Mouse (Mus musculus) intestine, embryonic 16.5 days (tissue): ENCODE results near the gene Agap3. TPM values are rescaled to one million over a fixed set of nuclear protein-coding genes. Genes with fewer than 3 reads are reported as not detected.
A peak's percentile ranks its signal among the peaks of the same experiment; 100 is the strongest.

Experiments used
- ATAC-seq: fragments of 200-750 bp; cut with Nextera tagmentation; 2 replicates; pipeline ENCODE4 v1.8.0; 2017; ENCODE audit warnings: moderate TSS enrichment, moderate library complexity
- H3K27ac ChIP-seq: fragments of 300-500 bp; sonication (generic); 2 replicates; pipeline ENCODE4 v1.5.1; 2014; ENCODE audit warnings: mild to moderate bottlenecking, low read length
- H3K27me3 ChIP-seq: fragments of 300-500 bp; sonication (generic); replicated peaks from 2 replicates; pipeline ENCODE4 v1.6.1; 2014; ENCODE audit warnings: low read length, control low read depth, mixed read lengths; ENCODE audit not compliant: control insufficient read depth, insufficient read depth
- H3K36me3 ChIP-seq: fragments of 300-500 bp; sonication (generic); 2 replicates; pipeline ENCODE4 v1.6.1; 2014; ENCODE audit warnings: low read length, control low read depth; ENCODE audit not compliant: control insufficient read depth, insufficient read depth
- H3K4me1 ChIP-seq: fragments of 300-500 bp; sonication (generic); 2 replicates; pipeline ENCODE4 v1.6.1; 2014; ENCODE audit warnings: low read length, control low read depth, mixed read lengths; ENCODE audit not compliant: control insufficient read depth, insufficient read depth
- H3K4me2 ChIP-seq: fragments of 300-500 bp; sonication (generic); 2 replicates; pipeline ENCODE4 v1.6.1; 2014; ENCODE audit warnings: low read depth, low read length, control low read depth
- H3K4me3 ChIP-seq: fragments of 300-500 bp; sonication (generic); 2 replicates; pipeline ENCODE4 v1.5.1; 2014; ENCODE audit warnings: mild to moderate bottlenecking, low read length
- H3K9ac ChIP-seq: fragments of 300-500 bp; sonication (generic); 2 replicates; pipeline ENCODE4 v1.6.1; 2014; ENCODE audit warnings: low read depth, low read length
- H3K9me3 ChIP-seq: fragments of 300-500 bp; sonication (generic); 2 replicates; pipeline ENCODE4 v1.6.1; 2016; ENCODE audit warnings: low read length, control low read depth; ENCODE audit not compliant: control insufficient read depth
- WGBS: fragments of 180-500 bp; shearing (Covaris S2); extraction: QIAGEN DNeasy Blood & Tissue Kit; methylation state at CpG from one replicate; pipeline ENCODE4 v1.1.7; 2014; 5-methylcytosine and 5-hydroxymethylcytosine counted together
- polyA plus RNA-seq: library from polyadenylated mRNA; unstranded; fragments of >200 nt; fragmentation: Nextera tagmentation; extraction: Ambion mirVana; gene quantifications from 2 replicates; pipeline ENCODE4 v1.2.1, GENCODE M21; 2015

Gene Agap3
- polyA plus RNA-seq, 1 experiment from 2014 or later: 10.2 TPM

DNA sequence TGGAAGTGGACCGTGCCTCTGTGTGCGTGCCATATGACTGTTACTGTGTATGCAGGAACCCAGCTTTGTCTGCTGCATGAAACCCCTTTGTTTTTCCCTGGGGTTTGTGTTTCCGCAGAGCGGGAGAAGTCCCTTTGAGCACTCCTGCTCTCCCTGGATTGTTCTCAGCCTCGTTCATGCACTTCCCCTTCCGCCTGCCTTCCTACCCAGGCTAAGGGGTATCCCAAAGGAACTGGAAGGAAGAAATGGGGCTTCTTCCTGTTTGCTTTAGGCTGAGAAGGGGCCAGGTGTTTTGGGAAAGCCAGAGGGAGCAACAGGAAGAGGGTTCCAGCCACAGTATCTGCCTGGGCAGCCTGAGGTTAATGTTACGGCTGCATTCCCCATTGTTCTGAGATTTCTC lies 3.6 kb downstream of the Agap3 start:
- Histone ChIP-seq H3K4me3 (no peak overlapping the region), H3K4me1 (peaks cover 40% of the 10 kb centered on the region), H3K27ac (peak overlapping the region; percentile 50; the same call in 1 of the 2 replicates), H3K9ac (0 out of 2 replicates have a peak overlapping the region, but pooled peaks have one; percentile 24), H3K27me3 (no peaks in the 10 kb centered on the region), H3K4me2 (peak overlapping the region; percentile 7; the same call in 1 of the 2 replicates), H3K9me3 (no peaks in the 10 kb centered on the region), H3K36me3 (no peaks in the 10 kb centered on the region)
- no peak for ATAC-seq
- 67% methylated on average over 7 of the region's 7 CpGs for WGBS

DNA sequence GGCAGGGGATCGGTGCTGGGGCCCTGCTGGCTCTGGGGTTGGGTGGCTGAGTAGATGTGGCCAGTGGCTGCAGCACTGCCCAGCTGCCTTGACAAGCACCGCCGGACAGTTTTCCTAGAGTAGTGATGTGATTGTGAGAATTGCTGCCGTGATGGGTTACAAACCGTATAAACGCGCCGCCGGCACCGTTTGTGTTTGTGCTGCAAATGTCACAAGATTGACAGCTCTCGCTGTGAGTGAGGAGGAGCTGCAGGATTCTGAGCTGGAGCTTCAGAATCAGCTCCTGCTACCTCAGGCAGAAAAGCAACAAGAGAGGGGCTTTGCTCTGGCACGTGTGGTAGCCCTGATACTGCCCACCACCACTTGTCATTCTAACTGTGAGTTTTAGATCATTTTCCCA lies 14.8 kb downstream of the Agap3 start:
- 66% methylated on average over 12 of the region's 12 CpGs for WGBS

DNA sequence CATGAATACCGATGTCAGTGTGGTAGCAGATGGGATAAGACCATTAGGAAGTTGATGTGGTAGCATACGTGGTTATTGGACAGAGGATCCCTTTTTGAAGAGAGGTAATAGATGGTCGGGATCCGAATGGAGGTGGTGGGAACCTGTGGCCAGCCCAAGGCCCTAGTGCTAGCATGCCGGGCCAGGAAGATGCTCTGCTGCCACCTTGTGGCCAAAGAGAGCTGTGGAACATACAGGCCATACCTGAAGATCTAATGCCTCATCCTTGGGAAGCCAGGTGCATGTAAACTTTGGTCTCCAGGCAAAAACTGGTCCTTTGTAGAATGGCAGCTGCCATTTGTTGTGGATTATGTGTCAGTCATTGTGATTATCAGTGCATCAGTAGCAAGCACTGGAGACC lies 18.6 kb downstream of the Agap3 start:
- no peaks in the 10 kb centered on the region for H3K9me3 ChIP-seq
- 11% methylated on average over 5 of the region's 5 CpGs for WGBS
- ATAC-seq: peak; percentile 42; the same call in 1 of the 2 replicates
- H3K27ac ChIP-seq: no peak overlapping the region
- H3K9ac ChIP-seq: no peak overlapping the region
- no peak overlapping the region for H3K4me2 ChIP-seq
- H3K27me3 ChIP-seq: peaks cover 6% of the 10 kb centered on the region; the same call in 1 of the 2 replicates
- no peak overlapping the region for H3K4me3 ChIP-seq
- peaks cover 32% of the 10 kb centered on the region for H3K4me1 ChIP-seq
- H3K36me3 ChIP-seq: 0 out of 2 replicates have a peak, but pooled peaks cover 2% of the 10 kb centered on the region

More for the DNA sequence above, 14.8 kb downstream of the Agap3 start:
- H3K4me3 ChIP-seq: no peak overlapping the region
- H3K4me2 ChIP-seq: no peak overlapping the region
- no peaks in the 10 kb centered on the region for H3K36me3 ChIP-seq
- ATAC-seq: no peak
- H3K9ac ChIP-seq: no peak overlapping the region
- H3K27me3 ChIP-seq: no peaks in the 10 kb centered on the region
- no peak overlapping the region for H3K27ac ChIP-seq
- H3K9me3 ChIP-seq: no peaks in the 10 kb centered on the region
- H3K4me1 ChIP-seq: 0 out of 2 replicates have a peak, but pooled peaks cover 3% of the 10 kb centered on the region

DNA sequence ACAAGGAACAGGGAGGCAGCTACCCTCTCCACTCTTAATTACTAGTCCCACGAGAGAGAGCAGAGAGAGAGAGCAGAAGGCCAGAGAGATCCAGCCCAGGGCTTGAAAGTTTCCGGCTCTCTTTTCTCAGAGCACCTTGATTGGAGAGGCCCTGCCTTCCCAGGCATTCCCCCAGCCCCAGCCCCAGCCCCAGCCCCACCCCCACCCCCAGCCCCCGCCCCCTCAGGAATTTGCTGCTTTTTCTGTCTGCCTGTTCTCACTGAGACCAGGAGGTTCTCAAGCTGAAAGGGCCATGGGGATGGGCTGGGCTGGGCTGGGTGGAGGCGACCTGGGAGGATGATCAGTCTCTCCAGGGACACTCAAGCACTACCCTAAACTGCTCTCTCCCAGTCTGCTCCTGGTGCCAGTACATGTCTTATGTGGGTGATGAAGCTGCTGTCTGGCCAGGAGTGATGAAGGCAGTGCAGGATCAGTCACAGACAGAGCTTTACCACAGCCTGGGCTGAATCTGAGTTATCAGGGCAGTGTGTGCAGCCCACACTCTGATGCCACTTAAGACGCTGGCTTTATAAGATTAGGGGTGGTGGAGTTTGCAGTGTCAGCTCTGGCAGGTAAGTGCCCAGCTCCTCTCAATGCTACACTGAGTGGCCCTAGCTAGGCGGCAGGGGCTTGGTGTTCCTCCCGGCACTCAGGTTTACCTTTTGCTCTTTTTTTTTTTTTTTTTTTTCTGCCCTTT lies 21.1 kb downstream of the Agap3 start:
- ATAC-seq: 0 out of 2 replicates have a peak, but pooled peaks have one; percentile 4
- 45% methylated on average over 7 of the region's 7 CpGs for WGBS
- 0 out of 2 replicates have a peak, but pooled peaks cover 4% of the 10 kb centered on the region for H3K36me3 ChIP-seq
- H3K4me1 ChIP-seq: peaks cover 35% of the 10 kb centered on the region
- H3K4me2 ChIP-seq: no peak overlapping the region
- no peak overlapping the region for H3K4me3 ChIP-seq
- peaks cover 6% of the 10 kb centered on the region; the same call in 1 of the 2 replicates for H3K27me3 ChIP-seq
- H3K9ac ChIP-seq: no peak overlapping the region; the same call in 1 of the 2 replicates
- no peaks in the 10 kb centered on the region for H3K9me3 ChIP-seq
- H3K27ac ChIP-seq: no peak overlapping the region

DNA sequence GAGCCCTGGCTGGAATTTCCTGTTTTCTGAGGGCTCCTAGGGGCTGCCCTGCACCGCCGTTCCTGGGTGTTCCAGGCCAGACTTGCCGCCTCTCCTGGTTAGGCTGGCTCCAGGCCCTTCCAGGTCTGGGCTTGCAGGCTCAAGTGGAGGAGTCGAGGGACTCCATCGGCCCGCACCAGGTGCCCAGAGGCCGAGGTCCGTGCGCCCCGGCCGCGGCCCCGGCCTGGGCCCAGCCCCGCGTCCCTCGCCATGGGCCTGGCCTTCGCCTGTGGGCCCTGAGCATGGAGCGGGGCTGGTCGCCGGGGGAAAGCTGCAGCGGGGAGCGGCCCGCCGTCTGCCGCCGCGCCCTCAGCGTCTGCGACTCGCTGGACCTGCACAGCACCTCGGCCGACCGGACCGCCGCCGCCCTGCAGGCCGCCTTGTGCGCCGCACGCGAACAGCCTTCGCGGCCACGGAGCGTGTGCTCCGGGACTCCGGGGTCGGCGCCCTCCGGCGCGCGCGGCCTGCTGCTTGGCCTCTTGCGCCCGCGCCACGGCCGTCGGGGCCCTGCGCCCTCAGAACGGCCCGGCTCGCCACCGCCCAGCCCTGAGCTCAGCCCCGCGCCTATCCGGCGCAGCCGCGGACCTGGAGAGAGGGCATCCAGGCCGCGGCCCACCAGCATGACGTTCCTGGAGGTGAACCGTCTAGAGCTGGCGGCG lies 22.2 kb downstream of the Agap3 start:
- Histone ChIP-seq H3K9ac (peak overlapping the region; percentile 66), H3K27me3 (peaks cover 6% of the 10 kb centered on the region; the same call in 1 of the 2 replicates), H3K4me3 (peak overlapping the region; percentile 48), H3K9me3 (no peaks in the 10 kb centered on the region), H3K27ac (peak overlapping the region; percentile 47; the same call in 1 of the 2 replicates), H3K4me1 (peaks cover 35% of the 10 kb centered on the region), H3K36me3 (0 out of 2 replicates have a peak, but pooled peaks cover 8% of the 10 kb centered on the region), H3K4me2 (peak overlapping the region; percentile 85)
- peak; percentile 47 for ATAC-seq
- WGBS: 8% methylated on average over 62 of the region's 77 CpGs

DNA sequence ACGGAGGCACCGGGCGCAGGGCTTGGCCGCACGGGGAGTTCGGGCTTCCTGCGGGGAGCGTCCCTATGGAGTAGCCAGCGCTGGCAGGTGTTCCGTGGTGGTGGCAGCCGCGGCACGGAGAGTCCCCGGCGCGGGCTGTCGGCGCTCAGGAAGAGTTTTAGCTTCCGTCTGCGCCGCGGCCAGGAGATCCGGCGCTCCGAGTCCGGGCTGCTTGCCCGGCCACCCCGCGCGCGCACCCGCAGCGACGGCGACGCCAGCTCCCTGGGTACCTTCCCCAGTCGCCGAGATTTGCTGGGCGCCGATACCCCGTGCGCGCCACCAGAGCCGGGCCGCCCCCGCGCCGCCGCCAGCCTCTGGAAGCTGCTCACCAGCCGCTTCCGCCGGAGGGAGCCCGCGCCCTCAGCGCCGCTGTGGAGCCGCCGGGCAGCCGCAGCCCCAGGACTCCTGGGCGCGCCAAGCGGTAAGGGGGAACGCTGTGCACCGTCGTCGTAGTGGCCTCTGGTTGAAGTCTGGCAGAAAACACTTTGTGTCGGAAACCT lies 22.8 kb downstream of the Agap3 start:
- ATAC-seq: peak; percentile 37
- WGBS: 6% methylated on average over 66 of the region's 67 CpGs
- H3K4me2 ChIP-seq: peak overlapping the region; percentile 85
- H3K4me1 ChIP-seq: peaks cover 35% of the 10 kb centered on the region
- peak overlapping the region; percentile 48 for H3K4me3 ChIP-seq
- H3K27ac ChIP-seq: no peak overlapping the region
- peaks cover 11% of the 10 kb centered on the region; the same call in 1 of the 2 replicates for H3K36me3 ChIP-seq
- peaks cover 6% of the 10 kb centered on the region; the same call in 1 of the 2 replicates for H3K27me3 ChIP-seq
- peak overlapping the region; percentile 66 for H3K9ac ChIP-seq
- H3K9me3 ChIP-seq: no peaks in the 10 kb centered on the region

DNA sequence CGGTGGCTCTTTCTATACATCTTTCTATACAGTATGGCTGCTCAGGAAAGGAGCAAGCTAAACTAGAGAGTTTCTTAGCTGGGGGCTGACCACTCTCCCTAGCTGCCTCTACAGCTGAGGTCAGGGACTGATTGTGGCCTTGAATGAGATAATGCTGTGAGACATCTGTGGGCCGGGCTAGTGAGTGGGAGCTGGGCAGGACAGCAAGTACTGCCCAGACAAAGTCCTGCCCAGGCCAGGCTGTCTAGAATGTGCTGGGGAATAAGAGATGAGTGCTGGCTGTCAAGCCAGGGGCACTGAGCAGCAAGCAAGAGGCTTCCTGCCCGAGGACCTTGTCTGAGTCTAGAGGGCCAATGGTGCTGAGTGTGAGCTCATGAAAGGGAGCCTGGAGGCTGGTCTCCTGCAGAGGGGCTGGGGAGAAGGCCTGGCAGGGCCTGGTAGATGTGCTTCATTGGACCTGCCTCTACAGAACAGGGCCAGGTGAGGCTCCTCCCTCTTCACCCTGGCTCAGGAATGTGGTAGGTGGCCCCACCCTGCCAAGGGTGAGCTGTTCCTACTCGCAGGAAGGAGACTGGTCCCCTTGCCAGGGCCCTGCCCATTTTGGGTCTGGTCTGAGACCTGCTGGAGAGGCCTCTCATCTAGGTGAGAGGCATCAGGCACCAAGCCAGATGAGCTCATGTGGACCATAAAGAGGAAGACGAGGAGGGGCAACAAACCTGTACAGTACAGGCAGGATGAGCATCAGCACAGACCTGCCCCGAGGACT lies 23.7 kb downstream of the Agap3 start:
- Histone ChIP-seq H3K4me1 (peaks cover 35% of the 10 kb centered on the region), H3K9me3 (no peaks in the 10 kb centered on the region), H3K27me3 (peaks cover 6% of the 10 kb centered on the region; the same call in 1 of the 2 replicates), H3K27ac (no peak overlapping the region), H3K4me3 (peak overlapping the region; percentile 48), H3K9ac (no peak overlapping the region), H3K4me2 (peak overlapping the region; percentile 85), H3K36me3 (peaks cover 13% of the 10 kb centered on the region; the same call in 1 of the 2 replicates)
- peak; percentile 41 for ATAC-seq
- WGBS: 52% methylated on average over 6 of the region's 6 CpGs

DNA sequence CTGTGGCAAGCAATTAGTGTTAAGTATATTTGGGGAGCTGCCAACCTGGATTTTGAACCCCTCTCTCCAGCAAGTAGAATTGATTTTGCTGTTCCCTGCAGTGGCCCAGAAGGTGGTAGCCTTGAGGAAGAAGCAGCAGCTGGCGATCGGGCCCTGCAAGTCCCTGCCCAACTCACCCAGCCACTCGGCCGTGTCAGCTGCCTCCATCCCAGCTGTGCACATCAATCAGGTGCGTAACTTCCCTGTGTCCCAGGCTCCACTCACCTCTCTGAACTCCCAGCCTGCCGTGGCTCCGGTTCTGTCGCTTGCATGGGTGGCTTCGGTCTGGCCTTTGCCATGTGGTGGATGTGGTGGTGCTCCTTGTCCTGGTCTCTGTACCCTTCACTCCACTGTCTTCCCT lies 25.9 kb downstream of the Agap3 start:
- peaks cover 15% of the 10 kb centered on the region; the same call in 1 of the 2 replicates for H3K36me3 ChIP-seq
- no peaks in the 10 kb centered on the region for H3K9me3 ChIP-seq
- no peak overlapping the region for H3K27ac ChIP-seq
- no peak for ATAC-seq
- no peak overlapping the region for H3K9ac ChIP-seq
- WGBS: 83% methylated on average over 9 of the region's 9 CpGs
- H3K4me1 ChIP-seq: peaks cover 39% of the 10 kb centered on the region
- no peak overlapping the region for H3K4me2 ChIP-seq
- H3K4me3 ChIP-seq: no peak overlapping the region
- H3K27me3 ChIP-seq: peaks cover 6% of the 10 kb centered on the region; the same call in 1 of the 2 replicates
